ENCODE assay signal across 17 mouse cellular contexts in genomic region chr17:64689614-64690013, GRCm38 (mm10).
"Had no signal": no experiment of that assay in that cellular context is flagged by ENCODE, and none has a peak within 500 bp of the region (broad histone marks: within the 10 kb centered on the region; RNA-seq: fewer than 3 reads in every experiment).

No protein-coding gene starts in this region.

- DNase-seq: left cerebral cortex, postnatal 4 days; liver; liver, embryonic 13.5 days; liver, postnatal 0 days; lung, adult 18-20 months; lung, adult 2 months; lung, embryonic 14.5 days; lung, postnatal 10 days; lung, postnatal 14 days; lung, postnatal 36 days; lung, postnatal 4 days; midbrain, embryonic 14.5 days had no signal

- ATAC-seq: liver, embryonic 12.5 days; liver, postnatal 0 days; lung, postnatal 0 days; midbrain, embryonic 13.5 days; midbrain, embryonic 15.5 days; midbrain, embryonic 16.5 days had no signal
